Mouse (Mus musculus): ENCODE measurements around the gene Il24. TPM values are rescaled to one million over a fixed set of nuclear protein-coding genes. Genes with fewer than 3 reads are reported as not detected.
A peak's percentile ranks its signal among the peaks of the same experiment; 100 is the strongest.

Il24 gene
- not detected in 2 replicates for polyA plus RNA-seq (2011; ENCODE audit: insufficient read depth, insufficient read length, low read depth, missing spikeins)

GRCm38 (mm10) chr1:130887354-130887753, at the start of gene Il24:
TSS of gene Il24 (minus strand) at chr1:130887454.
- Histone ChIP-seq H3K9me3 (replicated peaks; ENCODE audit: control insufficient read depth, insufficient read depth, low read length, poor library complexity, severe bottlenecking) (no peaks in the 10 kb centered on the region), H3K4me1 (ENCODE audit: control insufficient read depth, insufficient read depth, low read length) (no peaks in the 10 kb centered on the region), H3K9ac (ENCODE audit: low read depth, poor library complexity, severe bottlenecking) (no peak within 1 kb of the TSS), H3K36me3 (ENCODE audit: control insufficient read depth, insufficient read depth, low read length, poor library complexity, severe bottlenecking) (no peaks in the 10 kb centered on the region), H3K27ac (ENCODE audit: insufficient read depth, low read length) (no peak within 1 kb of the TSS), H3K4me3 (ENCODE audit: low read depth, low read length) (no peak within 1 kb of the TSS), H3K27me3 (ENCODE audit: control insufficient read depth, insufficient read depth, low read length, poor library complexity, severe bottlenecking) (no peaks in the 10 kb centered on the region)
- TF ChIP-seq EP300 (IDR thresholded peaks at IDR 0.05; ENCODE audit: insufficient read depth, low read depth, low read length) = no peak
- no peak for TF ChIP-seq POLR2A (IDR thresholded peaks at IDR 0.05; ENCODE audit: insufficient read depth, low read length)

DNA sequence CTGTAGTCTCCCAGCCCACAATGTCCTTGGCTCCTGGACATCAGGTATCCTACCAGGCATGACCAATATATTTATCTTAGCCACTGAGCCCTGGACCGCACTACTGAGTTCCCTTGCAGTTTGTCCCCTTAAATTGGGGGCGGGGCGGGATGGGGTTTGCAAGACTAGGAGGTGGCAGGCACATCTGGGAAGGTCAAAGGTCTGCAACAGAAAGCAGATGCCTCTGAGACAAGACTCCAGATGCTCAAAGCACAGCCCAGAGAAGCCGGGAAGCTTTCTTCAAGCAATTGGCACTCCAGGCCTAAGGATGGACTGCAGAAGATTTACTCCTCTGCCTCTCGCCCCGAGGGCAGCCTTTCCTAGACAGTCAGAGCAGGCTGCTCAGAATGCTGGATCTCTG, 49.1 kb upstream of the Il24 start:
- TF ChIP-seq CTCF (IDR thresholded peaks at IDR 0.05; ENCODE audit: low read depth, low read length) = no peak
- TF ChIP-seq EP300 (IDR thresholded peaks at IDR 0.05; ENCODE audit: insufficient read depth, low read depth, low read length) = no peak
- no peak for TF ChIP-seq POLR2A (IDR thresholded peaks at IDR 0.05; ENCODE audit: insufficient read depth, low read length)

DNA sequence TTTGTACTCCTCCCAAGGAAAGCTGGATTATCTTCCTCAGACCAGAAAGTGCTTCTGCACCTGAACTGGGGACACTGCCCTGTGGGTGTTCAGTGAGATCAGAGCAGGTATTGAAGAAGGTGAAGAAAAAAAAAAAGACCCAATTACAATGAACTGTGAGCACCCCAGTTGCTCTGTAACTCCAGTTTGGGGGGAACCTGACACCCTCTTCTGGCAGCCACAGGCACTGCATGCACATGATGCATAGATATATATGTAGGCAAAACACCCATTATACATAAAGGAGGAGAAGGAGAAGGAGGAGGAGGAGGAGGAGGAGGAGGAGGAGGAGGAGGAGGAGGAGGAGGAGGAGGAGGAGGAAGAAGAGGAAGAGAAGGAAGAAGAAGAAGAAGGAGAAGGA, 39.2 kb upstream of the Il24 start:
- Histone ChIP-seq H3K27ac (ENCODE audit: insufficient read depth, low read length) (no peak overlapping the region), H3K36me3 (ENCODE audit: control insufficient read depth, insufficient read depth, low read length, poor library complexity, severe bottlenecking) (no peaks in the 10 kb centered on the region), H3K9me3 (replicated peaks; ENCODE audit: control insufficient read depth, insufficient read depth, low read length, poor library complexity, severe bottlenecking) (no peaks in the 10 kb centered on the region), H3K4me3 (ENCODE audit: low read depth, low read length) (no peak overlapping the region), H3K27me3 (ENCODE audit: control insufficient read depth, insufficient read depth, low read length, poor library complexity, severe bottlenecking) (no peaks in the 10 kb centered on the region), H3K4me1 (ENCODE audit: control insufficient read depth, insufficient read depth, low read length) (no peaks in the 10 kb centered on the region), H3K9ac (ENCODE audit: low read depth, poor library complexity, severe bottlenecking) (no peak overlapping the region)
- TF ChIP-seq CTCF (IDR thresholded peaks at IDR 0.05; ENCODE audit: low read depth, low read length) = peak; percentile 34
- TF ChIP-seq POLR2A (IDR thresholded peaks at IDR 0.05; ENCODE audit: insufficient read depth, low read length) = no peak

More for the DNA sequence above, 49.1 kb upstream of the Il24 start:
- H3K27me3 ChIP-seq (ENCODE audit: control insufficient read depth, insufficient read depth, low read length, poor library complexity, severe bottlenecking) = no peaks in the 10 kb centered on the region
- H3K9ac ChIP-seq (ENCODE audit: low read depth, poor library complexity, severe bottlenecking) = no peak overlapping the region
- no peaks in the 10 kb centered on the region for H3K36me3 ChIP-seq (ENCODE audit: control insufficient read depth, insufficient read depth, low read length, poor library complexity, severe bottlenecking)
- no peak overlapping the region for H3K27ac ChIP-seq (ENCODE audit: insufficient read depth, low read length)
- H3K9me3 ChIP-seq (replicated peaks; ENCODE audit: control insufficient read depth, insufficient read depth, low read length, poor library complexity, severe bottlenecking) = no peaks in the 10 kb centered on the region
- H3K4me3 ChIP-seq (ENCODE audit: low read depth, low read length) = no peak overlapping the region
- no peaks in the 10 kb centered on the region for H3K4me1 ChIP-seq (ENCODE audit: control insufficient read depth, insufficient read depth, low read length)

- no peaks in the 10 kb centered on the region for H3K27me3 ChIP-seq (ENCODE audit: control insufficient read depth, insufficient read depth, low read length, poor library complexity, severe bottlenecking)
- H3K4me3 ChIP-seq (ENCODE audit: low read depth, low read length) = no peak overlapping the region
- H3K4me1 ChIP-seq (ENCODE audit: control insufficient read depth, insufficient read depth, low read length) = no peaks in the 10 kb centered on the region
- no peaks in the 10 kb centered on the region for H3K9me3 ChIP-seq (replicated peaks; ENCODE audit: control insufficient read depth, insufficient read depth, low read length, poor library complexity, severe bottlenecking)
- no peak overlapping the region for H3K9ac ChIP-seq (ENCODE audit: low read depth, poor library complexity, severe bottlenecking)
- H3K36me3 ChIP-seq (ENCODE audit: control insufficient read depth, insufficient read depth, low read length, poor library complexity, severe bottlenecking) = no peaks in the 10 kb centered on the region
- TF ChIP-seq CTCF (IDR thresholded peaks at IDR 0.05; ENCODE audit: low read depth, low read length) (no peak), POLR2A (IDR thresholded peaks at IDR 0.05; ENCODE audit: insufficient read depth, low read length) (no peak), EP300 (IDR thresholded peaks at IDR 0.05; ENCODE audit: insufficient read depth, low read depth, low read length) (no peak)
- no peak overlapping the region for H3K27ac ChIP-seq (ENCODE audit: insufficient read depth, low read length)
Observed at GRCm38 (mm10) chr1:130918323-130918980, 31.2 kb upstream of the Il24 start.

- H3K9me3 ChIP-seq (replicated peaks; ENCODE audit: control insufficient read depth, insufficient read depth, low read length, poor library complexity, severe bottlenecking) = no peaks in the 10 kb centered on the region
- H3K4me3 ChIP-seq (ENCODE audit: low read depth, low read length) = no peak within 1 kb of the TSS
- no peak within 1 kb of the TSS for H3K27ac ChIP-seq (ENCODE audit: insufficient read depth, low read length)
- H3K27me3 ChIP-seq (ENCODE audit: control insufficient read depth, insufficient read depth, low read length, poor library complexity, severe bottlenecking) = no peaks in the 10 kb centered on the region
- H3K36me3 ChIP-seq (ENCODE audit: control insufficient read depth, insufficient read depth, low read length, poor library complexity, severe bottlenecking) = no peaks in the 10 kb centered on the region
- H3K9ac ChIP-seq (ENCODE audit: low read depth, poor library complexity, severe bottlenecking) = no peak within 1 kb of the TSS
- TF ChIP-seq CTCF (IDR thresholded peaks at IDR 0.05; ENCODE audit: low read depth, low read length) = no peak
- TF ChIP-seq POLR2A (IDR thresholded peaks at IDR 0.05; ENCODE audit: insufficient read depth, low read length) = no peak
- TF ChIP-seq EP300 (IDR thresholded peaks at IDR 0.05; ENCODE audit: insufficient read depth, low read depth, low read length) = no peak
- H3K4me1 ChIP-seq (ENCODE audit: control insufficient read depth, insufficient read depth, low read length) = no peaks in the 10 kb centered on the region
Observed at GRCm38 (mm10) chr1:130911401-130912010, 24.3 kb upstream of the Il24 start, which contains the start of gene Il20. TSS of gene Il20 (minus strand) at chr1:130911451.

DNA sequence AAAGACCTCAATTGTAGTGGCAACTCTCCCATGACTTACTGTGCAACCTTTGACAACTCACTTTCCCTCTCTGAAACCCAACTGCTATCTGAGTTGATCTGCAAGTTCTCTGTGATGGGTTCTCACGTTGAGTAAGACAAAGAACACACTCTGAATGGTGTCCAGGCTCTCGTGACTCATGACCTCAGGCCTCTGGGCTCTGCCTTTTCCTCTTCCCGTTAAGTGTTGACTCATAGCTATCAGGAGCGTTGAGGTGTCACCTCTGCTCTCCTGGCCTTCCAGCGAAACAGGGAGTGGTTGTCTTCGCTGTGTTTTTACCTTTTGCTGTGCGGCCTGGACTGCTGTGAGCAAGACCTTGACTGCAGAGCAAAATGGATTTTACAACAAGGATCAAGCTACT, 15.3 kb upstream of the Il24 start:
- Histone ChIP-seq H3K4me3 (ENCODE audit: low read depth, low read length) (no peak overlapping the region), H3K9me3 (replicated peaks; ENCODE audit: control insufficient read depth, insufficient read depth, low read length, poor library complexity, severe bottlenecking) (no peaks in the 10 kb centered on the region), H3K4me1 (ENCODE audit: control insufficient read depth, insufficient read depth, low read length) (no peaks in the 10 kb centered on the region), H3K27me3 (ENCODE audit: control insufficient read depth, insufficient read depth, low read length, poor library complexity, severe bottlenecking) (no peaks in the 10 kb centered on the region), H3K9ac (ENCODE audit: low read depth, poor library complexity, severe bottlenecking) (no peak overlapping the region), H3K36me3 (ENCODE audit: control insufficient read depth, insufficient read depth, low read length, poor library complexity, severe bottlenecking) (no peaks in the 10 kb centered on the region), H3K27ac (ENCODE audit: insufficient read depth, low read length) (no peak overlapping the region)
- no peak for TF ChIP-seq EP300 (IDR thresholded peaks at IDR 0.05; ENCODE audit: insufficient read depth, low read depth, low read length)
- TF ChIP-seq CTCF (IDR thresholded peaks at IDR 0.05; ENCODE audit: low read depth, low read length) = no peak
- no peak for TF ChIP-seq POLR2A (IDR thresholded peaks at IDR 0.05; ENCODE audit: insufficient read depth, low read length)

Data from ES-Bruce4 (cell line).